Mouse (Mus musculus): Measurements from ENCODE around the gene Fut9.

DNA sequence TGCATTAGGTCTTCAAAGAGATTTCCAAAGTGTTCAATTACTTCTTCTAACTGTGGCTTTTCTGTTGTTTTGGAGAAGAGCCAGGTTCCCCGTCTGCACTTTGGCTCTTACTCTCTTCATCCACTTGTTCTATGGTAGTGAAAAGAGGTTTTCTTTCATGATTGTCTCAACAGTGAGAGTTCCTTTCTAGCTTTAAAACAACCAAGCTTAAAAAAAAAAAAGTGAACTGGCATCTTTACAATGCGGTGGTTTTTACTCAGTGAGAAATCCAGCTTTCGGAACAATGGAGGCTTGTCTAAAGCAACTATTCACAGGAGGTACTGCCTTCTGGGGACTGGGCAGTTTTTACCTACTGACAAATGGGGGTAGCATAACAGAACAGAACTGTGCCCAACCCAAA, 31.4 kb downstream of the Fut9 start:
- TF ChIP-seq CTCF (IDR thresholded peaks at IDR 0.05; ENCODE audit: borderline replicate concordance, control insufficient read depth, extremely low read depth, insufficient read depth, low read length, poor library complexity) (no peak), POLR2A (IDR thresholded peaks at IDR 0.05; ENCODE audit: control insufficient read depth, extremely low read depth, insufficient read depth, low read length, poor library complexity) (no peak)

All from thymus, adult 2 months (tissue).